Mouse (Mus musculus) small intestine, adult 2 months (tissue): ENCODE results near the gene Myl4.

Source experiments
- CTCF ChIP-seq: fragments of 200-500 bp; IDR thresholded peaks from 2 replicates; pipeline ENCODE4 v1.5.1; 2012; ENCODE audit warnings: low read depth, mild to moderate bottlenecking, control low read depth, inconsistent platforms, low read length, moderate library complexity, mixed read lengths; ENCODE audit not compliant: insufficient replicate concordance, insufficient read length; ENCODE audit errors: extremely low read depth
- POLR2A ChIP-seq: fragments of 200-500 bp; IDR thresholded peaks from 2 replicates; pipeline ENCODE4 v1.6.1; 2012; ENCODE audit warnings: low read depth, mild to moderate bottlenecking, control low read depth, inconsistent platforms, low read length, moderate library complexity

DNA sequence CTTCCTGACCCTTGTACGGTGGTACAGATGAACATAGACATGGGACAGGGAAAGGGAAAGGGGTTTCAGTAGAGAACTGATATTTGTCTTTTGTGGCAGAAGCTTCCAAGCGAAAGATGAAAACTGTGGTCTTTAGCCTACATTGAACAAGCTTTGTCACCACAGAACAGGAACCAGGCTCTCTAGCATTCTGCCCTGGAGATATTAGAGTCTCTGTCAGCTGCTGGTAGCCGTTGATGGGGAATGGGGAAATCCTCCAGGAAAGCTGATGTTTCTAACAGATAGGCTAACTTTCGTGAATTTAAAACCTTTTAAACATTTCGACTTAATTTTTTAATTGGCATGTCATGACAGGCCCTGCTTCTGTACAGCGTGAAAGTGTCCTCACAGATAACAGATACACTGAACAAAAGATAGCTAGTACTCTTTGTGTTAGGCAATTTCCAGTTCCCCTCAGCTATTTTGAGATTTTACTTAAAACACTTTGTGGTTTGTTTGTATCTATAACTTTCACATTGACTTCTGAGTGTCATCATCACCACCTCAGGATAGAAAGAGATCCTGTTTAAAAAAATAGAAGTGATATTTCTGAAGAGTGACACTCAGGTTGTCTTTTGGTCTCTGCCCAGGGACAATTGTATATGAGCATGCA is 58.7 kb downstream of the Myl4 start:
- TF ChIP-seq POLR2A (no peak), CTCF (no peak)
